Mouse (Mus musculus): Measurements from ENCODE around the gene Adamts6. TPM values are rescaled to one million over a fixed set of nuclear protein-coding genes. Genes with fewer than 3 reads are reported as not detected.

Adamts6 gene
- polyA plus RNA-seq, 1 experiment from 2014 or later = 2.1 TPM

- WGBS = 88% methylated on average over 8 of the region's 8 CpGs
- Histone ChIP-seq H3K4me3 (no peak overlapping the region), H3K4me1 (no peaks in the 10 kb centered on the region), H3K36me3 (no peaks in the 10 kb centered on the region), H3K27me3 (replicated peaks) (no peaks in the 10 kb centered on the region), H3K27ac (no peak overlapping the region), H3K9me3 (no peaks in the 10 kb centered on the region), H3K4me2 (replicated peaks) (no peak overlapping the region), H3K9ac (no peak overlapping the region)
- no peak for ATAC-seq (ENCODE audit: low FRiP score, low read depth)
Measured at GRCm38 (mm10) chr13:104393427-104394356, 106.1 kb downstream of the Adamts6 start.

GRCm38 (mm10) chr13:104397814-104398213, 110.2 kb downstream of the Adamts6 start:
- ATAC-seq (ENCODE audit: low FRiP score, low read depth) = no peak
- Histone ChIP-seq H3K9me3 (no peaks in the 10 kb centered on the region), H3K9ac (no peak overlapping the region), H3K4me3 (no peak overlapping the region), H3K4me2 (replicated peaks) (no peak overlapping the region), H3K27me3 (replicated peaks) (no peaks in the 10 kb centered on the region), H3K36me3 (no peaks in the 10 kb centered on the region), H3K27ac (no peak overlapping the region), H3K4me1 (no peaks in the 10 kb centered on the region)
- WGBS = 80% methylated on average over 8 of the region's 8 CpGs

- no peak for ATAC-seq (ENCODE audit: low FRiP score, low read depth)
- 87% methylated on average over 2 of the region's 2 CpGs for WGBS
- Histone ChIP-seq H3K36me3 (no peaks in the 10 kb centered on the region), H3K4me2 (replicated peaks) (no peak overlapping the region), H3K9ac (no peak overlapping the region), H3K27ac (no peak overlapping the region), H3K4me3 (no peak overlapping the region), H3K9me3 (no peaks in the 10 kb centered on the region), H3K27me3 (replicated peaks) (no peaks in the 10 kb centered on the region), H3K4me1 (no peaks in the 10 kb centered on the region)
Measured at GRCm38 (mm10) chr13:104432734-104433133, 145.1 kb downstream of the Adamts6 start.

- Histone ChIP-seq H3K4me2 (replicated peaks) (no peak overlapping the region), H3K9me3 (no peaks in the 10 kb centered on the region), H3K4me1 (no peaks in the 10 kb centered on the region), H3K36me3 (no peaks in the 10 kb centered on the region), H3K27ac (no peak overlapping the region), H3K4me3 (no peak overlapping the region), H3K27me3 (replicated peaks) (no peaks in the 10 kb centered on the region), H3K9ac (no peak overlapping the region)
- no peak for ATAC-seq (ENCODE audit: low FRiP score, low read depth)
- WGBS = 55% methylated on average over 7 of the region's 7 CpGs
Measured at GRCm38 (mm10) chr13:104442559-104442958, 154.9 kb downstream of the Adamts6 start.

- Histone ChIP-seq H3K4me2 (replicated peaks) (no peak overlapping the region), H3K36me3 (no peaks in the 10 kb centered on the region), H3K9ac (no peak overlapping the region), H3K27me3 (replicated peaks) (no peaks in the 10 kb centered on the region), H3K27ac (no peak overlapping the region), H3K4me3 (no peak overlapping the region), H3K9me3 (no peaks in the 10 kb centered on the region), H3K4me1 (no peaks in the 10 kb centered on the region)
- WGBS = 67% methylated on average over 1 of the region's 1 CpGs
- no peak for ATAC-seq (ENCODE audit: low FRiP score, low read depth)
Measured at GRCm38 (mm10) chr13:104445437-104445836, 157.8 kb downstream of the Adamts6 start.

- WGBS = 78% methylated on average over 1 of the region's 1 CpGs
- no peaks in the 10 kb centered on the region for H3K9me3 ChIP-seq
- no peaks in the 10 kb centered on the region for H3K36me3 ChIP-seq
- no peak overlapping the region for H3K9ac ChIP-seq
- no peak overlapping the region for H3K27ac ChIP-seq
- no peaks in the 10 kb centered on the region for H3K4me1 ChIP-seq
- no peak overlapping the region for H3K4me3 ChIP-seq
- no peak overlapping the region for H3K4me2 ChIP-seq (replicated peaks)
- H3K27me3 ChIP-seq (replicated peaks) = no peaks in the 10 kb centered on the region
- no peak for ATAC-seq (ENCODE audit: low FRiP score, low read depth)
Measured at GRCm38 (mm10) chr13:104446974-104447373, 159.3 kb downstream of the Adamts6 start.

GRCm38 (mm10) chr13:104447470-104447869, 159.8 kb downstream of the Adamts6 start:
- Histone ChIP-seq H3K9ac (no peak overlapping the region), H3K36me3 (no peaks in the 10 kb centered on the region), H3K27ac (no peak overlapping the region), H3K9me3 (no peaks in the 10 kb centered on the region), H3K27me3 (replicated peaks) (no peaks in the 10 kb centered on the region), H3K4me3 (no peak overlapping the region), H3K4me2 (replicated peaks) (no peak overlapping the region), H3K4me1 (no peaks in the 10 kb centered on the region)
- no peak for ATAC-seq (ENCODE audit: low FRiP score, low read depth)

- Histone ChIP-seq H3K4me3 (no peak overlapping the region), H3K9ac (no peak overlapping the region), H3K4me1 (no peaks in the 10 kb centered on the region), H3K9me3 (no peaks in the 10 kb centered on the region), H3K27ac (no peak overlapping the region), H3K27me3 (replicated peaks) (no peaks in the 10 kb centered on the region), H3K4me2 (replicated peaks) (no peak overlapping the region), H3K36me3 (no peaks in the 10 kb centered on the region)
- WGBS = 96% methylated on average over 1 of the region's 1 CpGs
- no peak for ATAC-seq (ENCODE audit: low FRiP score, low read depth)
Measured at GRCm38 (mm10) chr13:104448349-104448748, 160.7 kb downstream of the Adamts6 start.

GRCm38 (mm10) chr13:104453271-104453974, 165.8 kb downstream of the Adamts6 start:
- H3K9me3 ChIP-seq = no peaks in the 10 kb centered on the region
- no peak overlapping the region for H3K9ac ChIP-seq
- H3K27ac ChIP-seq = no peak overlapping the region
- no peaks in the 10 kb centered on the region for H3K27me3 ChIP-seq (replicated peaks)
- no peaks in the 10 kb centered on the region for H3K4me1 ChIP-seq
- no peak for ATAC-seq (ENCODE audit: low FRiP score, low read depth)
- 95% methylated on average over 1 of the region's 1 CpGs for WGBS
- H3K4me2 ChIP-seq (replicated peaks) = no peak overlapping the region
- H3K4me3 ChIP-seq = no peak overlapping the region
- no peaks in the 10 kb centered on the region for H3K36me3 ChIP-seq

GRCm38 (mm10) chr13:104460287-104460686, 172.7 kb downstream of the Adamts6 start:
- H3K27ac ChIP-seq = no peak overlapping the region
- 98% methylated on average over 1 of the region's 1 CpGs for WGBS
- H3K4me2 ChIP-seq (replicated peaks) = no peak overlapping the region
- H3K9me3 ChIP-seq = no peaks in the 10 kb centered on the region
- no peak for ATAC-seq (ENCODE audit: low FRiP score, low read depth)
- H3K4me3 ChIP-seq = no peak overlapping the region
- no peaks in the 10 kb centered on the region for H3K4me1 ChIP-seq
- no peaks in the 10 kb centered on the region for H3K27me3 ChIP-seq (replicated peaks)
- H3K36me3 ChIP-seq = no peaks in the 10 kb centered on the region
- no peak overlapping the region for H3K9ac ChIP-seq

- WGBS = 86% methylated on average over 1 of the region's 1 CpGs
- Histone ChIP-seq H3K9me3 (no peaks in the 10 kb centered on the region), H3K36me3 (no peaks in the 10 kb centered on the region)
Measured at GRCm38 (mm10) chr13:104468061-104468460, 180.4 kb downstream of the Adamts6 start.

GRCm38 (mm10) chr13:104476285-104476956, 188.8 kb downstream of the Adamts6 start:
- H3K9me3 ChIP-seq = no peaks in the 10 kb centered on the region
- no peak overlapping the region for H3K9ac ChIP-seq
- 81% methylated on average over 9 of the region's 9 CpGs for WGBS
- H3K4me3 ChIP-seq = no peak overlapping the region
- no peaks in the 10 kb centered on the region for H3K4me1 ChIP-seq
- ATAC-seq (ENCODE audit: low FRiP score, low read depth) = no peak
- no peaks in the 10 kb centered on the region for H3K36me3 ChIP-seq
- no peaks in the 10 kb centered on the region for H3K27me3 ChIP-seq (replicated peaks)
- H3K27ac ChIP-seq = no peak overlapping the region
- H3K4me2 ChIP-seq (replicated peaks) = no peak overlapping the region

More at GRCm38 (mm10) chr13:104468061-104468460, 180.4 kb downstream of the Adamts6 start:
- Histone ChIP-seq H3K9ac (no peak overlapping the region), H3K4me3 (no peak overlapping the region), H3K4me1 (no peaks in the 10 kb centered on the region), H3K4me2 (replicated peaks) (no peak overlapping the region), H3K27me3 (replicated peaks) (no peaks in the 10 kb centered on the region), H3K27ac (no peak overlapping the region)
- no peak for ATAC-seq (ENCODE audit: low FRiP score, low read depth)

Data from neural tube, embryonic 12.5 days (tissue).